Mouse (Mus musculus): ENCODE data around the gene Psmd3. TPM values are rescaled to one million over a fixed set of nuclear protein-coding genes. Genes with fewer than 3 reads are reported as not detected.

Gene Psmd3
- polyA plus RNA-seq, 1 experiment from 2014 or later: 258 TPM

DNA sequence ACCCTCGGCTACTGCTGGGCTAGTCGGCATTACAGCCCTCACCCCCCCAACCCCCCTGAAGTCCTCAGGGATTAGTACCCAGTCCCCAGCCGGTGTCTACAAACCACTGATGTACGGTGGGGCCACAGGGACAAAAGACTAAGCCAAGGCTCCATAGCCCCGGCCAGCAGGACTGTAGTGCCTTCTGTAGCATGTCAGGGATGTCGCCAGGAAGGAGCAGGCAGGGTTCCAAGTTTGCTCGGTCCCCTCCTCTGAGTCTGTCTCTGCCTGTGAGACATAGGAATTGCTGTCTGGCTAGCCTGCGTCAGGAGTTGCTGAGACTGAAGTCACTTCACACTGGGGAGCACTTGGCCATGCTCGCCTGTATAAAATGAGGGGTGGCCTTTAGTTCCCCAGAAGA lies 11.9 kb downstream of the Psmd3 start:
- H3K36me3 ChIP-seq: peaks cover 82% of the 10 kb centered on the region
- H3K27ac ChIP-seq (replicated peaks): no peak overlapping the region
- 86% methylated on average over 9 of the region's 9 CpGs for WGBS
- H3K4me1 ChIP-seq: no peaks in the 10 kb centered on the region
- no peak for DNase-seq (ENCODE audit: low spot score)
- no peak overlapping the region for H3K4me3 ChIP-seq
- H3K9me3 ChIP-seq (replicated peaks): no peaks in the 10 kb centered on the region
- H3K27me3 ChIP-seq (ENCODE audit: low read depth, poor library complexity, severe bottlenecking): no peaks in the 10 kb centered on the region

DNA sequence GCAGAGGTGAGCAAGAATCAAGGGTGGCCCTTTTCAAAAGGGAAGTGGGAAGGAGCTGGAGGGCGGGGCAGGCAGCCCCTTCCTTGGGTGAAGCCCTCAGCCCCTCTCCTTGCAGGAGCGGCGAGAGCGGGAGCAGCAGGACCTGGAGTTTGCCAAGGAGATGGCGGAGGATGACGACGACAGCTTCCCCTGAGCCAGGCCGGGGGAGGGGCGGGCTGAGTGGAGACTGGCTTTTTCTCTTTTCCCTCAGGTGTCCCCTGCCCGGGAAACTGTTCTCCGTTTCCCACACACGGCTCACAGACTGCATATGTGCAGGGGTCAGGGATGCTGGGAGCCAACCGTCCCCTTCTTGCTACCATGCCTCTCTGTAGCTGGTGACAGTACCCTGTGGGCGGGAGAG lies 13.1 kb downstream of the Psmd3 start:
- peaks cover 71% of the 10 kb centered on the region for H3K36me3 ChIP-seq
- DNase-seq (ENCODE audit: low spot score): no peak
- H3K27ac ChIP-seq (replicated peaks): no peak overlapping the region
- H3K9me3 ChIP-seq (replicated peaks): no peaks in the 10 kb centered on the region
- H3K4me3 ChIP-seq: no peak overlapping the region
- H3K27me3 ChIP-seq (ENCODE audit: low read depth, poor library complexity, severe bottlenecking): peaks cover under 1% of the 10 kb centered on the region; the same call in 1 of the 2 replicates
- H3K4me1 ChIP-seq: no peaks in the 10 kb centered on the region
- WGBS: 78% methylated on average over 14 of the region's 14 CpGs

DNA sequence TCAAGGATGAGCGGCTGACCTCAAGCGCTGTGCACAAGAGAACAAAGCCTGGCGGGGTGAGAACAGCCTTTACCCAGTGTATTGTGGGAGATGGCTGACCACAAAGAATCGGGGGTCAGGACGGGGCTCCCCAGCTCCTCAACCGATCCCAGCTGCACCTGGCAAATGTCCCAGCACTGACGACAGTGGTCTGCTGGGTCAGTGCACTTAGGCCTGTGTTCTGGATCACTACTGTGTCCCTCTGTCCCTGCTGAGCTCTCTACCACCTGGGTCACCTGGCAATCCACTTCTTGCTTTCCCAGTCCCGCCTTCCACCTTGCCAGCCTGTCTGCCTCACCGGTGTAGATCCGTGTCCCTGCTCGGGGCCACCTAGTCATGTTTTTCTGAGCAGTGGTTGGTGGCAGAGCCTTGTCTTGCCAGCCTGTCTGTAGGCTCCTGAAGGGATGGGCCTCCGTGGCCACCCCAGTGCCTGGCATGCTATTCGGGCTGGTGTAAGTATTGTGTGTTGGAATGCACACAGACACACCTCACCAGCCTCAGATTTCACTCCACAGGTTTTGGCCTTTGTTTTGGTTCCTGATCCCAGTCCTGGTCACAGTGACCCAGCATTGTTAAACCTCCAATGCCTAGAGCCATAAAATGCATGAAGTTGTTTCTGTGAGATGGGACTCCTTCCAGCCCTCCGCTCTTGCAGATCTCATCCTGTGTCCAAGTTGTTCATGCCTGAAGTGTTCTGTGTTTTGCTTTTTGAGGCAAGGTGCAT lies 14.3 kb downstream of the Psmd3 start:
- Histone ChIP-seq H3K4me3 (no peak overlapping the region), H3K27me3 (ENCODE audit: low read depth, poor library complexity, severe bottlenecking) (peaks cover 13% of the 10 kb centered on the region), H3K36me3 (peaks cover 58% of the 10 kb centered on the region), H3K9me3 (replicated peaks) (no peaks in the 10 kb centered on the region), H3K27ac (replicated peaks) (no peak overlapping the region), H3K4me1 (no peaks in the 10 kb centered on the region)
- DNase-seq (ENCODE audit: low spot score): no peak
- 90% methylated on average over 14 of the region's 14 CpGs for WGBS

DNA sequence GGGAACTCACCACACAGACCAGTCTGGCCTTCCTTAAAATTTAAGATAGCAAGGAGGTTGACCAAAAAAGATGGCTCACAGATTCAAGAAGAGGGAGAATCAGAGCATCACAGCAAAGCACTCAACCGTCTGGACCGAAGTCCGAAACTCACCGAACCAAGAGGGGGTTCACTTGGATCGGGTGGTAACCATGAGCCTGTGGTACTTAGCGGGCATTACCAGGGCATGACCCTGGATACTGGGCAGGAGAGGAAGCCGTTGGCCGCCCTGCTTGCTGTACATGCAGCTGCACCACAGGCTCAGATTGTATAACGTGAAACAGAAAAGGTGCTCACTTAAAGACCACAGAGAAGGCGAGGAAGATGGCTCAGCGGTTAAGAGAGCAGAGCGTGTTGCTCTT lies 14.9 kb downstream of the Psmd3 start:
- Histone ChIP-seq H3K27ac (replicated peaks) (no peak overlapping the region), H3K27me3 (ENCODE audit: low read depth, poor library complexity, severe bottlenecking) (peaks cover 19% of the 10 kb centered on the region), H3K4me1 (no peaks in the 10 kb centered on the region), H3K36me3 (peaks cover 52% of the 10 kb centered on the region), H3K9me3 (replicated peaks) (no peaks in the 10 kb centered on the region), H3K4me3 (no peak overlapping the region)
- no peak for DNase-seq (ENCODE audit: low spot score)
- 90% methylated on average over 12 of the region's 12 CpGs for WGBS

DNA sequence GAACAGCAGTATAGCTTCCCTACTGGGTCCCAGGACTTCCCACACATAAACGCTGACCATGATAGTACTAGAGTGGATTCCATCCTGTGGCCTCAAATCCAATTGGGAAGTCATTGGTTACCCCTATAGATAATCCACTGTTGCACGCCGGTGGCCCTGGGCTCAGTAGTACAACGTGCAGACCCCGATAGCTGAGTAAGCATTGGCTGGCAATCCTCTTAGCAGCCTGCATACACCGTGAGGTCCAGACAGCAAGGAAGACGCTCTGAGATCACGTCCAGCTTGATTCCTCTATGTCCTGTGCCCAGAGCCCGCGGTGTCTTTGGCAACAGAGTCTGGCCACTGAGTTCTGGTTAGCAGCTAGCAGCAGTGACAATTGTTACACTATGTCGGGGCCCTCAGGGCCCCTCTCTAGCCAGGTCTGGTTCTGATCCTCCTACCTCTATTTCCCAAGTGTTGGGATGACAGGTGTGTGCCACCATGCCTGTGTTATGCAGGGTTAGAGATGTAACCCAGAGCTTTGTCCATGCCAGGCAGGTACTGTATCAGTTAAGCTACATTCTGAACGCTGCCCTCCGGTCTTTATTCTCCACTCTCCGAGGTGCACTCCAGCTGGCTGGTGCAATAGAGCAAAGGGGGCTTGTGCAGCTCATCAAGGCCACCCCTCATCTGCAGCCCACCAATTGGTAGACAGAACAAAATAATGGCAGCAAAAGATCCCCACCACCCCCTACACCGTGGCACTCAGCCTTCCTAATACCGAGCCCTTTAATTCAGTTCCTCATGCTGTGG lies 16.7 kb downstream of the Psmd3 start:
- 87% methylated on average over 16 of the region's 16 CpGs for WGBS
- no peaks in the 10 kb centered on the region for H3K4me1 ChIP-seq
- H3K4me3 ChIP-seq: no peak overlapping the region
- no peaks in the 10 kb centered on the region for H3K9me3 ChIP-seq (replicated peaks)
- no peak for DNase-seq (ENCODE audit: low spot score)
- H3K36me3 ChIP-seq: peaks cover 37% of the 10 kb centered on the region
- H3K27me3 ChIP-seq (ENCODE audit: low read depth, poor library complexity, severe bottlenecking): peaks cover 20% of the 10 kb centered on the region
- H3K27ac ChIP-seq (replicated peaks): no peak overlapping the region

DNA sequence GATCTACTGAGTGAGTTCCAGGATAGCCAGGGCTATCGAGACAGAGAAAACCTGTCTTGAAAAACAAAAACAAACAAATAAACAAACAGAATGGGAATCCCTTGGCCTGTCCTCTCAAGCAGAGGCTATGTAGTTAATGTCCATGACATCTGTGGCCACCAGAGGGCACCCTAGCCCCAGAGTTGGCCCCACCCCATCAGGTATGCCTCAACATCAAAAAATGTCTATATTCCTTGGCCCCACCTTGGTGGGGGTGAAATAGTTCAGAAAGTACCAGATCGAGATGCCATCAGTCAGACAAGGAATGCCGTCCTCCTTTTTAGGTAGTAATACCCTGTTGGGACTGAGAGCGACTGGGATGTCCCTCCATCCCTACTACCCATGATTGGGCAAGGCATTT lies 17.6 kb downstream of the Psmd3 start:
- no peak overlapping the region for H3K27ac ChIP-seq (replicated peaks)
- peaks cover 20% of the 10 kb centered on the region for H3K27me3 ChIP-seq (ENCODE audit: low read depth, poor library complexity, severe bottlenecking)
- peaks cover 37% of the 10 kb centered on the region for H3K36me3 ChIP-seq
- H3K4me3 ChIP-seq: no peak overlapping the region
- peak; percentile 63 for DNase-seq (ENCODE audit: low spot score)
- no peaks in the 10 kb centered on the region for H3K9me3 ChIP-seq (replicated peaks)
- no peaks in the 10 kb centered on the region for H3K4me1 ChIP-seq
- 40% methylated on average over 4 of the region's 4 CpGs for WGBS

DNA sequence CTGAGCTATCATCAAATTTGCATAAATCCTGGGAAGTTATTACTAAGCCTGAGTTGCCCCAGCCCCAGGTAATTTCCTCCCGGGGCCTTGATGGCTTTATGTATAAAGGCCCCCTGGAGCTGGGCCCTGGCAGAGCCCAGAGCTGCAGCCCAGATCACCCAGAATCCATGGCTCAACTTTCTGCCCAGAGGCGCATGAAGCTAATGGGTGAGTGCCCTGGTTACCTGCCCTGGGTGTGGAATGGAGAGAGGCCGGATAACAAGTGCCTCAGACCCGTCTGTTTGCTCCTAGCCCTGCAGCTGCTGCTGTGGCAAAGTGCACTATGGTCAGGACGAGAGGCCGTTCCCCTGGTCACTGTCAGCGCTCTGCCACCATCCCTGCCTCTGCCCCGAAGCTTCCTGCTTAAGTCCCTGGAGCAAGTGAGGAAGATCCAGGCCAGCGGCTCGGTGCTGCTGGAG lies 18.9 kb downstream of the Psmd3 start, which contains the start of gene Csf3:
Gene Csf3 (plus strand): TSS at position 51 of the 458 bp plus-strand sequence.
- WGBS: 48% methylated on average over 10 of the region's 10 CpGs
- Histone ChIP-seq H3K27ac (replicated peaks) (0 out of 2 replicates have a peak within 1 kb of the TSS, but pooled peaks have one; percentile 6), H3K27me3 (ENCODE audit: low read depth, poor library complexity, severe bottlenecking) (peaks cover 20% of the 10 kb centered on the region), H3K4me3 (no peak within 1 kb of the TSS), H3K9me3 (replicated peaks) (no peaks in the 10 kb centered on the region), H3K4me1 (no peaks in the 10 kb centered on the region), H3K36me3 (peaks cover 37% of the 10 kb centered on the region)
- DNase-seq (ENCODE audit: low spot score): no peak

DNA sequence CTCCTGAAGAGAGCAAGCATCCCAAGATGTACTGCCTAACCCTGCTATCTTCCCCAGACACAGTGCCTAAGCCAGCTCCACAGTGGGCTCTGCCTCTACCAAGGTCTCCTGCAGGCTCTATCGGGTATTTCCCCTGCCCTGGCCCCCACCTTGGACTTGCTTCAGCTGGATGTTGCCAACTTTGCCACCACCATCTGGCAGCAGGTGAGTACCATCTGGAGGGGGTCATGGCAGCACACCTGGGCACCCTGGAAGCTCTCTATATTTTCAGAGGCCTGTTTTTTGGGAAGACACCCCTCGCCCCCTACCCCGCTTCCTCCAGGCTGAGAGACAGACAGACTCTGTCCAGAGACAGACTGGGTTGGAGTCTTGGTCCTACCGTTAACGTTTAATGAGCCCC lies 20.0 kb downstream of the Psmd3 start:
- Histone ChIP-seq H3K9me3 (replicated peaks) (no peaks in the 10 kb centered on the region), H3K4me1 (no peaks in the 10 kb centered on the region), H3K27ac (replicated peaks) (no peak overlapping the region), H3K4me3 (no peak overlapping the region), H3K27me3 (ENCODE audit: low read depth, poor library complexity, severe bottlenecking) (peaks cover 20% of the 10 kb centered on the region), H3K36me3 (peaks cover 37% of the 10 kb centered on the region)
- WGBS: 76% methylated on average over 5 of the region's 5 CpGs
- DNase-seq (ENCODE audit: low spot score): no peak

DNA sequence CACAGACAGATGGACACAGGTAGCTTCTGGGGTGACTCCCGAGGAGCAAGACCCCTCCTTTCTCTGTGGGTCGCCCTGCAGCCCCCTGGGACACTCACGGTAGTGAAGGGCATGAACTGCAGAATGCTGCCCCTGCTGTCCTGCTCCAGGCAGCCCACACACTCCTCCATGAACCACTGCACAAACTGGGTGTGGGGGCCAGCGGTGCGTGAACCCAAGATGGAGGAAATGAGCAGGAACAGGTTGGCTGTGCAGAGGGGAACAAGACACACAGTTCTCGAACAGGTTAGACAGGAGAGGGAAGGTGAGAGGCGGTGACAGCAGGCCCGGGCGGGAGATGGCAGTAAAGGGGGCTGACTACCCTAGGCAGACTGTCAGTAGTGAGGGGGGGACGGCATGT lies 22.7 kb downstream of the Psmd3 start:
- H3K27me3 ChIP-seq (ENCODE audit: low read depth, poor library complexity, severe bottlenecking): peaks cover 20% of the 10 kb centered on the region
- H3K36me3 ChIP-seq: peaks cover 63% of the 10 kb centered on the region
- H3K4me1 ChIP-seq: no peaks in the 10 kb centered on the region
- H3K4me3 ChIP-seq: no peak overlapping the region
- H3K27ac ChIP-seq (replicated peaks): no peak overlapping the region
- no peaks in the 10 kb centered on the region for H3K9me3 ChIP-seq (replicated peaks)
- no peak for DNase-seq (ENCODE audit: low spot score)
- WGBS: 92% methylated on average over 10 of the region's 10 CpGs

DNA sequence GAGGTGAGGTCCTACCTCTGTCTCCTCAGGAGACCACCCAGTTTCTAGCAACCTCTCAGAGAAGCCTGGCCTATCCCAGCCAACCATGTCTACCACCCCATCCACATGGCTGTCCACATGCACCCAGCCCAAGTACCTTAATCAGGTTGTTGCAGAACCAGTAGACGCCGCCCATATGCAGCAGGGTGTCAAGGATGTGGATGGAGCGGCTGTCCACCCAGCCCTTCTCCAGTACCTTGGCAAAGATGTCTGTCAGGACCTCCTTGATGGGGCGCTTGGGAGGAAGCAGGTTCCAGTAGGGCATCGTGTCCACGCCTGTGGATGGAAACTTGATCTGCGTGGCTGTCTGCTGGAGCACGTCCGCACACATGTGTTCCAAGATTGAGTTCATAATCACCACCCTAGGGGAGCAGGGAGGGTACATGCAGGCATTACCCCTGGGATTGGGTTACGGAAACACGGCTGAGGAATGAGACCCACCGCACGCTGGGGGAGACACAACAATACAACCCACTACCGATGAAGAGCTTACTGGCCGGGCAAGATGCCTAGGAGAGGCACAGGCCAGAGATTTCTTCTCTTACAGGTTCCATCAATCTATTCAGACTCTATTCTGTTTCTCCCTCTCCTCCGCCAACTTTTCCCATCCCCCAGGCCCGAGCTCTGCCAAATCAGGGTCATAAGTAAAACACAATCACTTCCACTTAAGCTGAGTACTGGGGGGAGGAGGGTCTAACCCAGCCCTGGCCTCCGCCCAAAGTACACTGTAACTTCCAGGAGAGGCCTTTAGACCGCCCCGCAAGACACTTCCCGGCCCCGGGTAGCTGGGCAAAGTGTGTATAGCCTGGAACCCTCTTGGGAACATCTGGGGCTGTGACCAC lies 25.3 kb downstream of the Psmd3 start:
- H3K27ac ChIP-seq (replicated peaks): no peak overlapping the region
- H3K9me3 ChIP-seq (replicated peaks): no peaks in the 10 kb centered on the region
- no peaks in the 10 kb centered on the region for H3K4me1 ChIP-seq
- 93% methylated on average over 22 of the region's 22 CpGs for WGBS
- H3K36me3 ChIP-seq: peaks cover 84% of the 10 kb centered on the region
- no peaks in the 10 kb centered on the region for H3K27me3 ChIP-seq (ENCODE audit: low read depth, poor library complexity, severe bottlenecking)
- DNase-seq (ENCODE audit: low spot score): no peak
- H3K4me3 ChIP-seq: no peak overlapping the region

DNA sequence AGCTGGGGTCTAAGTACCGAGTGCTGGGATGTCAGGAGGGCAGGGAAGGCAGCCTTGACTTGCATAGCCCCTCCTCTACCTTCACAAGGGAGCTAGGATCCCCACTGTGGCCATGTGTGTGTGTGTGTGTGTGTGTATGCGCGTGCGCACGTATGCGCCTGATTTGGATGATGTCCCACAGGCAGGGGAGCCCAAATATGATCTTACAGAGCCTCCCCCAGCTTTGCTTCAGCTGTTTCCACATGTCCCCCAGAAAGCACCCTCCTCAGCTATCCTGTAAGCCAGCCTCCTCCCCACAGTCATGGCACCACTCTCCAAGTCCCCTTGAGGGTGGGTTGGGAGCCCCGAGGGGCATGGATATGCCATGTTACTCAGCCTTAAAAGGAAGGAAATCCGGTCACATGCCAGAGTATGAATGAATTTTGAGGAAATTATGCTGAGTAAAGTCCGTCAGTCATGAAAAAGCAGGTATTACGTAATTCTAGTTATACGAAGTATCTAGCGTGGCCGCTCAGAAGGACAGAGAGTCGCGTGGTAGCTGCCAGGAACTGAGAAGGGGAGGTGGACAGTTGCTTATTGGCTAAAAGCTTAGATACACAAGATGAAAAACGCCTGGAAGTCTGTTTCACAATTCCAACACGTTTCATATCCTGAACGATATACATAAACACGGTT lies 26.1 kb downstream of the Psmd3 start:
- H3K4me1 ChIP-seq: no peaks in the 10 kb centered on the region
- H3K27ac ChIP-seq (replicated peaks): no peak overlapping the region
- peaks cover 91% of the 10 kb centered on the region for H3K36me3 ChIP-seq
- no peak for DNase-seq (ENCODE audit: low spot score)
- H3K4me3 ChIP-seq: no peak overlapping the region
- H3K27me3 ChIP-seq (ENCODE audit: low read depth, poor library complexity, severe bottlenecking): no peaks in the 10 kb centered on the region
- 94% methylated on average over 19 of the region's 19 CpGs for WGBS
- no peaks in the 10 kb centered on the region for H3K9me3 ChIP-seq (replicated peaks)
